Mouse (Mus musculus): ENCODE measurements around the gene Wdr82. TPM values are rescaled to one million over a fixed set of nuclear protein-coding genes. Genes with fewer than 3 reads are reported as not detected.

Gene Wdr82
- total and polyA plus RNA-seq, 3 experiments: 70.4 to 131 (median 100) TPM

Other genes starting within 250 kb of the Wdr82 start
- gene Col6a5, start 210.3 kb upstream of the Wdr82 start, total RNA-seq (2012; rRNA removed): under 0.01 TPM in 1 of 2 replicates, not detected in the other
- gene Col6a5, start 210.3 kb upstream of the Wdr82 start, total RNA-seq (2014; rRNA removed): not detected in 2 replicates
- not detected in 2 replicates for gene Col6a5, start 210.3 kb upstream of the Wdr82 start, polyA plus RNA-seq (2012; ENCODE audit: insufficient read length, low read depth)
- 0.29 and 0.47 TPM in 2 replicates for gene Col6a4, start 74.1 kb upstream of the Wdr82 start, total RNA-seq (2012; rRNA removed)
- gene Col6a4, start 74.1 kb upstream of the Wdr82 start, total RNA-seq (2014; rRNA removed): 0.08 and 0.16 TPM in 2 replicates
- gene Col6a4, start 74.1 kb upstream of the Wdr82 start, polyA plus RNA-seq (2012; ENCODE audit: insufficient read length, low read depth): 0.48 and 0.74 TPM in 2 replicates
- 3.0 and 3.4 TPM in 2 replicates for gene Glyctk, start 12.8 kb upstream of the Wdr82 start, total RNA-seq (2012; rRNA removed)
- 2.1 and 3.0 TPM in 2 replicates for gene Glyctk, start 12.8 kb upstream of the Wdr82 start, total RNA-seq (2014; rRNA removed)
- 2.8 and 3.1 TPM in 2 replicates for gene Glyctk, start 12.8 kb upstream of the Wdr82 start, polyA plus RNA-seq (2012; ENCODE audit: insufficient read length, low read depth)
- 86.0 and 103 TPM in 2 replicates for gene Ppm1m, start 28.8 kb downstream of the Wdr82 start, total RNA-seq (2012; rRNA removed)
- 54.7 and 60.1 TPM in 2 replicates for gene Ppm1m, start 28.8 kb downstream of the Wdr82 start, total RNA-seq (2014; rRNA removed)
- gene Ppm1m, start 28.8 kb downstream of the Wdr82 start, polyA plus RNA-seq (2012; ENCODE audit: insufficient read length, low read depth): 99.8 and 111 TPM in 2 replicates
- 120 and 156 TPM in 2 replicates for gene Twf2, start 32.2 kb downstream of the Wdr82 start, total RNA-seq (2012; rRNA removed)
- gene Twf2, start 32.2 kb downstream of the Wdr82 start, total RNA-seq (2014; rRNA removed): 177 and 186 TPM in 2 replicates
- 129 and 131 TPM in 2 replicates for gene Twf2, start 32.2 kb downstream of the Wdr82 start, polyA plus RNA-seq (2012; ENCODE audit: insufficient read length, low read depth)
- gene Tlr9, start 51.7 kb downstream of the Wdr82 start, total RNA-seq (2012; rRNA removed): 1.4 and 1.5 TPM in 2 replicates
- 0.54 and 1.0 TPM in 2 replicates for gene Tlr9, start 51.7 kb downstream of the Wdr82 start, total RNA-seq (2014; rRNA removed)
- gene Tlr9, start 51.7 kb downstream of the Wdr82 start, polyA plus RNA-seq (2012; ENCODE audit: insufficient read length, low read depth): 9.9 and 12.5 TPM in 2 replicates
- 65.1 and 71.9 TPM in 2 replicates for gene Alas1, start 77.7 kb downstream of the Wdr82 start, total RNA-seq (2012; rRNA removed)
- gene Alas1, start 77.7 kb downstream of the Wdr82 start, total RNA-seq (2014; rRNA removed): 93.1 and 105 TPM in 2 replicates
- 68.2 and 69.6 TPM in 2 replicates for gene Alas1, start 77.7 kb downstream of the Wdr82 start, polyA plus RNA-seq (2012; ENCODE audit: insufficient read length, low read depth)
- gene Poc1a, start 110.1 kb downstream of the Wdr82 start, total RNA-seq (2012; rRNA removed): 42.7 and 46.7 TPM in 2 replicates
- gene Poc1a, start 110.1 kb downstream of the Wdr82 start, total RNA-seq (2014; rRNA removed): 24.2 and 24.5 TPM in 2 replicates
- 31.9 and 39.8 TPM in 2 replicates for gene Poc1a, start 110.1 kb downstream of the Wdr82 start, polyA plus RNA-seq (2012; ENCODE audit: insufficient read length, low read depth)
- 8.0 and 10.0 TPM in 2 replicates for gene Dusp7, start 197.7 kb downstream of the Wdr82 start, total RNA-seq (2012; rRNA removed)
- gene Dusp7, start 197.7 kb downstream of the Wdr82 start, total RNA-seq (2014; rRNA removed): 4.9 and 6.2 TPM in 2 replicates
- gene Dusp7, start 197.7 kb downstream of the Wdr82 start, polyA plus RNA-seq (2012; ENCODE audit: insufficient read length, low read depth): 8.2 and 11.4 TPM in 2 replicates